Mouse (Mus musculus): ENCODE measurements around the gene Nmral1. TPM values are rescaled to one million over a fixed set of nuclear protein-coding genes. Genes with fewer than 3 reads are reported as not detected.
A peak's percentile ranks its signal among the peaks of the same experiment; 100 is the strongest.
"Not testable (repeated sequence)": the region's sequence is repeated elsewhere in the genome, so short reads cannot be mapped to it uniquely, and the experiment has no call there.

Gene Nmral1
- total RNA-seq, 2 experiments from 2014 or later: 14.0 to 15.1 TPM

- no peak for DNase-seq (ENCODE audit: low spot score in 2 of 2)
These were observed 3.2 kb upstream of the Nmral1 start for GRCm38 (mm10) chr16:4722128-4722914.

GRCm38 (mm10) chr16:4717866-4718265, 1.3 kb downstream of the Nmral1 start:
- DNase-seq (ENCODE audit: low spot score in 2 of 2): no peak

- no peak for DNase-seq (ENCODE audit: low spot score in 2 of 2)
These were observed 5.1 kb downstream of the Nmral1 start for GRCm38 (mm10) chr16:4713861-4714710.

GRCm38 (mm10) chr16:4711173-4711572, 8.0 kb downstream of the Nmral1 start:
- no peak for DNase-seq (ENCODE audit: low spot score in 2 of 2)

DNA sequence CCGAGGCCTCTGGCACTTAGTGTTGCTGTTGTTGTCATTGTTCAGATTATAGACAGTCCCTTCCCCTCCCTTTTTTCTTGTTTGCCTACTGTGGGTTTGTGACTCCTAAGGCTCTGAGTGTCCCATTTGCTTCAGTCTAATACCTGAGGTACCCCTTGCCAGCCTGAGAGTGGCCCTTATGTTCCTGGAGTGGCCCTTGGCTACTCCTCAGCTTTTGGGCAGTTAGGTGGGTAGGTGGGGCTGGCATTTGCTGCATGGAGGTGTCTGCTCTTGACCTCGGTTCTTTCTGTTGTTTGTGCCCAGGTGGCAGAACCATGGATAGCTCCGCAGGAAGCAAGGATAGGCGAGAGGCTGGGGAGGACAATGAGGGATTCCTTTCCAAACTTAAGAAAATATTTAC, 13.6 kb downstream of the Nmral1 start:
- no peak for DNase-seq (ENCODE audit: low spot score in 2 of 2)

- no peak for DNase-seq (ENCODE audit: low spot score in 2 of 2)
These were observed 16.5 kb downstream of the Nmral1 start for GRCm38 (mm10) chr16:4702646-4703045.

- no peak for DNase-seq (ENCODE audit: low spot score in 2 of 2)
These were observed 17.9 kb downstream of the Nmral1 start for GRCm38 (mm10) chr16:4701211-4701610.

DNA sequence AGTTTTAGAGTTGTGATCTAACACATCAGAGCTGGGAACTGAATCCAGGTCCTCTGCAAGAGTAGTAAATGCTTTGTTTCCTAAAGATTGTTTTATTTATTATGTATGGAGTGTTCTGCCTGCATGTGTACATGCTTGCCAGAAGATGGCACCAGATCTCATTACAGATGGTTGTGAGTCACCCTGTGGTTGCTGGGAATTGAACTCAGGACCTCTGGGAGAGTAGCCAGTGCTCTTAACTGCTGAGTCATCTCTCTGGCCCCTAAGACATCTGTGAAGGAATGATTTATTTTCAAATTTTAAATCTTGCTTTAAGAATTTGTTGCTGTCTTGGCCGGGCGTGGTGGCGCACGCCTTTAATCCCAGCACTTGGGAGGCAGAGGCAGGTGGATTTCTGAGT, 29.8 kb downstream of the Nmral1 start:
- DNase-seq (ENCODE audit: low spot score in 2 of 2): not testable (repeated sequence)

- no peak for DNase-seq (ENCODE audit: low spot score in 2 of 2)
These were observed 34.7 kb downstream of the Nmral1 start for GRCm38 (mm10) chr16:4684457-4684791.

DNA sequence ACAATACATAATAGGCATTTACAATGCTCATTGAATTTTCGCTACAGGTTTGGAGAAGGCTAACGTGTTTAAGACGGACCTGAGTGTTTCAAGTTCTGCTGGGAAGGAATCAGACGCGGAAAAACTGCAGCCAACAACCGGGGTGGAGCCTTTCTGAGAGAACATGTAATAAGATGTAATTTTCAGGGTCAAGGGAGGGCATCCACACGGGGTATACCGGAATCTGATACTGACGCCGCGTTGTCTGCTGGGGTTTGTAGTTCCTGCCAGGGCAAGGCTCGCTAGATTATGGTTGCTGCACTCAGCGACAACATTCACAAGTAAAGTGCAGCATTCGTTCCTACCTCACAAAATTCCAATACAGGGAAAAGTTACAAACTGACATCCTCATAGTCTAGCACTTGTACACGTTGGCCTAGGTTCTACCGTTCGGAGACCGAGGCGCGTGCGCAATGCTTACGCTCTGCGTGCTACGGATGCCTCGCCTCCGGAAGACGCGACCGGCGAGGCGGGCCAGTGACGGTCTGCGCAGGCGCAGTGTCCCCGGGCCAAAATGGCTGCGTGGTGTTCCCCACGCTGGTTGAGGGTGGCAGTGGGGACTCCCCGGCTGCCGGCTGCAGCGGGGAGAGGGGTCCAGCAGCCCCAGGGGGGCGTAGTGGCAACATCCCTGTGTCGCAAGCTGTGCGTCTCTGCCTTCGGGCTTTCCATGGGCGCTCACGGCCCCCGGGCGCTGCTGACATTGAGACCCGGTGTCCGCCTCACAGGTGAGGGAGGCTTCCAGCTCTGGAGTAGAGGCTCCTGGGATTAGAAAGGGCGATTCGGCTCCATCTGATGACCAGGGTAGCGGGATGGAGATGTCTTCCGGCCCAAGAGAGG, 35.3 kb downstream of the Nmral1 start:
- peak; percentile 98 to 99 for DNase-seq (ENCODE audit: low spot score in 2 of 2)

GRCm38 (mm10) chr16:4683193-4683580, 36.0 kb downstream of the Nmral1 start:
- DNase-seq (ENCODE audit: low spot score in 2 of 2): no peak

DNA sequence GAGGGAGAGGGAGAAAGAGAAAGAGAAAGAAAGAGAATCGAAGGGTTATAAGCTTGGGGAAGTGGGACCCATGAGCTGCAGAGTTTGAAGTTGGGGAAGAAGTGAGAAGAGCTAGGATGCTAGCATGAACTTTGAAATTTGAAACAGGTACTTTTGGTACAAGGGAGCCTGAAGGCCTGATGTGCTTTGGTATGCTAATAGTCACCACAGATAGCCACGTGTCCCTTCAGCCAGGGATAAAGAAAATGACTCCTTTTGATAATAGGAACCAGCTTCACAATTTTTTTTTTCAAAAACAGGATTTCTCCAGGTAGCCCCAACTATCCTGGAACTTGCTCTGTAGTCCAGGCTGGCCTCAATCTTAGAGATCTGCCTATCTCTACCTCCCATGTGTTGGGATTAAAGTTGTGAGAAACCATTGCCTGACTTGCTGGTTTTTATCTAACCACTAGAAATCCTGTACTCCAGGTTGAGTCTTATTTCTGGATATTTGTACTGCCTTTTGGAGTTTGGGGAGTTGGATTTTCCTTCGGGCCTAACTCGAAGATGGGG, 36.5 kb downstream of the Nmral1 start:
- no peak for DNase-seq (ENCODE audit: low spot score in 2 of 2)

DNA sequence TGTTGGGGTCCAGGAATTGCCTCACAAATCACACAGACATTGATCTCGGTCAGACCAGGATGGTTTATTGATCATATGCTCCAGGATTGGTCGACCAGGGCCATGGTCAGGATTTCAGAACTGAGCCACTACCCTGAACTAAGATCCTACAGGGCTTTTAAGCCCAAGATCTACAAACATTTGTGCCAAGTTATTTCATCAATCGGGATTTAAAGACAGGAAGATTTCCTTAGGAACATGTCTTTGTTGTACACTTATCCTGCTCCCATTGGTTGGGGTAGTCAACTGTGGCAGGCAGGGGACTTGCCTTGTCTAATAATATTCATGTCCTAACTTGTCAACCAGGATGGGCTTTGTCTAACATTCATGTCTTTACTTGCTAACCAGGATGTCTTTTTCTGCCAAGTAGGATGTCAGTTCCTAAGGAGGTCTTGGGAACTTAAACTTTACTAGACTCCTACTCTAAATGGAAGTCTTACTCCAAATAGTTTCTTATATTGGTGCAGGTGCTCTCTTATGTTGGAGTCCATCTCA, 38.2 kb downstream of the Nmral1 start:
- DNase-seq (ENCODE audit: low spot score in 2 of 2): not testable (repeated sequence)

- peak; percentile 76 to 89 for DNase-seq (ENCODE audit: low spot score in 2 of 2)
These were observed 39.8 kb downstream of the Nmral1 start, which contains the start of gene Coro7 for GRCm38 (mm10) chr16:4679121-4680018. Coro7 (minus strand) TSS chr16:4679777.

DNA sequence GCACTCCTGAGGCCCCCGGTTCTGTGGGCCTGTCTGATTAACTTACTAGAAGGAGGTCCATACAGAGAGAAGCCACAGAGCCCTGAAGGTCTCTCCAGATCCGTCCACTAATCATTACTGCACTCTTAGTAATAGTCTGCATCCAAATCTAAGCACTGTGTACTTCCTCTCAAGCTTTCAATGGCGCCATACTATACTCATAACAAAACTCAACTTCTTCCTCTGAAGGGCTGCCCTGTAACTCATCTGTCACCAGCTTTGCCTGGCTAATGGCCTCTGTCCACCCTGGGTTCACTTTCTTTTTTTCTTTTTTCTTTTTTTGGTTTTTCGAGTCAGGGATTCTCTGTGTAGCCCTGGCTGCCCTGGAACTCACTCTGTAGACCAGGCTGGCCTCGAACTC, 41.1 kb downstream of the Nmral1 start:
- DNase-seq (ENCODE audit: low spot score in 2 of 2): no peak

GRCm38 (mm10) chr16:4676836-4677235, 42.3 kb downstream of the Nmral1 start:
- DNase-seq (ENCODE audit: low spot score in 2 of 2): no peak

GRCm38 (mm10) chr16:4674091-4674490, 45.1 kb downstream of the Nmral1 start:
- no peak for DNase-seq (ENCODE audit: low spot score in 2 of 2)

DNA sequence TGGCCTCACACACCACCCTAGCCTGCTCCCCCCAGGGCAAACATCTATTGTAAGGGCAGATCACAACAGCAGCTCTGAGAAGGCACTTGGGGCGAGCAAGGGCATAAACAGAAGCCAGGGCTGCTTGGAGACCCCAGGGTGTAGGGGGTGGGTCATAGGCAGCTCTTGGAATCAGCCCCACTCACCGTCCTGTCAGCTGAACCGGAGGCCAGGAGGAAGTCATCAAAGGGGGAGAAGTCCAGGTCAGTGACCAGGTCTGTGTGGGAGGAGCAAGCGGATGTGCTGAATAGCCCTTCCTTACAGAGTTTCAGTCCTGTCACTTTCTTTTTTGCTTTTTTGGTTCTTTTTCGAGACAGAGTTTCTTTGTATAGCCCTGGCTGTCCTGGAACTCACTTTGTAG, 48.8 kb downstream of the Nmral1 start:
- DNase-seq (ENCODE audit: low spot score in 2 of 2): no peak

DNA sequence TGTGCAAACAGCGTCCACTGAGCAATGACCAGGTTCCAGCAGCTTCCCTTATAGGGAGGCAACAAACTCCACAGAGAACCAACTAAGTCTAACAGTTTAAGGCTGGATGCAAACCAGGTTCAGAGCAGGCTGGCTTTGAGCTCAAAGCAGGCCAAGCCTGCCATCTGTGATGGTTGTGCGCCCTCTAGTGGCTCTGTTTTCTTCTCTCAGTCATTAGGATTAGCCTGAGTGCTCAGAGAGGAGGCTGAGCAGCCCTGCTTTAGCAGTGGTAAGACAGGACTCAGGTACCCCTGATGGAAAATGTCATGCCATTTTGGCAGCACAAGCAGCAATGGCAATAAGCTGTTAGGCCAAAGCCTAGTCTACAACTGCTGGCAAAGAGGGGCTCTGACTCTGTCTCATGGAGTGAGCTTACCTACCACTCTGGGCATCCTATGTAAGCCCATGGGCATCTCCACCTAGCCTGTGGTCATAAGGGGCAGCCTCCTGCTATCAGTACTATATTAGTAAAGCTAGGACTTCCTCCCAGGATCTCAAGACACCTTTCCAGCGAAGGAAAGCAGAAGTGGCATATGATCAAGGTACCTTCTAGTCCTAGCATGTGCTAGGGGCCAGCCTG, 51.9 kb downstream of the Nmral1 start:
- peak; percentile 82 to 89 for DNase-seq (ENCODE audit: low spot score in 2 of 2)

Data from gastrocnemius, postnatal 4 days (tissue).